Mouse (Mus musculus) heart, adult 11 months (tissue): ENCODE measurements around the gene Sys1.

Experiments used
- DNase-seq: peaks from one replicate; pipeline ENCODE4 v3.0.0; 2022

The Sys1 gene

DNA sequence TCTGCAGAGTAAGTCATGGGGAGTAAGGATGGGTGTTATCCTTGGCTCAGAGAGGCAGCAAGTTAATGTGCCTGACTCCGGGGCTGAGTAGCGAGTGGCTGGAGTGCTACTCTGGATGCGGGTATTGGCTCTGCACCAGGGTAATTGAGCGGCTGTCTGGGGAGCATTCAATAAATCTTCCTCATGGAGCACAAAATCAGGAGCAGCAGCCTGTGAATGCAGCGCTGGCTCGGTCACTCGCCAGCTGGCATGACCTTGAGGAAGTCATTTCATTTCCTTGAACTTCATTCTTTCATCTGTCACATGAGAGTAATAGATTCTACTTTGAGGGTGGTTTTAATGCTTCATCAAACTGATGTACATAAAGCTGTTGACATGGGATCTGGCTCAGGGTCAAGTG, 43.7 kb downstream of the Sys1 start:
- no peak for DNase-seq

DNA sequence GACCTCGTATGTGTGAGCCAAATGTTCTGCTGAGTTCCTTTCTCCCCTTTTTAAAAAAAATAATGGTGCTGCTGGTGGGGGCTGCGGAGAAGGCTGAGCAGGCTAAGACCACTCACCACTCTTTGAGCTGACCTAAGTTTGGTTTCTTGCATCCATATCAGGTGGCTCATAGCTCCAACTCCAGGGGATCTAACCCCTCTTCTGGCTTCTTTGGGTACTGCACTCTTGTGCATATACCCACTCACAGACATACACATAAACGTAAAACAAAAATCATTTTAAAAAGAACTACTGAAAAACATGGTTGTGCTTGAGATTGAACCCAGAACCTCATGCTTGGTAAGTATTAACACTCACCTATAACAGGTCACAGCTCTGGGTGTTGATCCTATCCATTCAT, 48.2 kb downstream of the Sys1 start:
- no peak for DNase-seq

GRCm38 (mm10) chr2:164505619-164506347, 49.0 kb downstream of the Sys1 start:
- DNase-seq = no peak

DNA sequence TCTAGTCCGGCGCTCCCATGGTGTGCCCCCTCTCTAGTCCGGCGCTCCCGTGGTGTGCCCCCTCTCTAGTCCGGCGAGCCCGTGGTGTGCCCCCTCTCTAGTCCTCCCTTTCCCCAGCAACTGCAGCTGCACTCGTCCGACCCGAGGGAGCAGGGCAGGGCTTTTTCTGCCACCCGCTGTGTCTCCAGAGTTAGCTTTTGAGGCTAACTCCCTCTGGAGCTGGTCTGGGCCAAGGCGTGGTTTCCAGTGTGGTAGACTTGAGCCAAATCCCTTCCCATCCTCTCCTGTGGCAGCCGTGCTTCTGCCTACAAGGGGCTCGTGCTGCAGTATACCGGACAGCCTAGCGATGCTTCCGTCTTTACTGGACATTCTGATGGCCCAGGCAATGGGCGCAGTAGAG, 51.0 kb downstream of the Sys1 start:
- DNase-seq = no peak

DNA sequence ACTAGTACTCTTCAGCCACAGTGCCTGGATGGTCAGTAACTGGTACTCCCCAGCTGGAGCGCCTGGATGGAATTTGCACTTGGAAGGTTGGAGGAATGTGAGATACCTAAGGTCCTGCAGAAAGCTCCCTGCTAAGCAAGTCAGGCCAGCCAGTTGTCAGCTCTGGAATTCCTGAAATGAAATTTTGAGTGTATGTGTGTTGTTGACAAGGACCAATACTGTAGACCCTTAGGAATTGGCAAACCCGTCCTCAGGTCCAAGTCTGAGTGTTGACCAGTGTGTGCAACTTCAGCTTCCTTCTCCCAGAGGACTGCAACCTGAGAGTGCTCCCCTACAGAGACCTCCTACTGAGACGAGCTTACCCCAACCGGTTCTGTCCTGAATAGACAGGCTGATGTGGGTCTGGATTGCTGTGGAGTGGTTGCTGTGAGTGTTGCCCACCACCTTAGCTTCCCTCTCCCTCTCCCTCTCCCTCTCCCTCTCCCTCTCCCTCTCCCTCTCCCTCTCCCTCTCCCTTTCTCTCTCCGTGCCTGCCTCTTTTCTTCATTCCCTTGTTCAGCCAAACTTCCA, 53.9 kb downstream of the Sys1 start:
- no peak for DNase-seq

- DNase-seq = peak; percentile 94
Observed at GRCm38 (mm10) chr2:164512121-164512909, 55.6 kb downstream of the Sys1 start.

DNA sequence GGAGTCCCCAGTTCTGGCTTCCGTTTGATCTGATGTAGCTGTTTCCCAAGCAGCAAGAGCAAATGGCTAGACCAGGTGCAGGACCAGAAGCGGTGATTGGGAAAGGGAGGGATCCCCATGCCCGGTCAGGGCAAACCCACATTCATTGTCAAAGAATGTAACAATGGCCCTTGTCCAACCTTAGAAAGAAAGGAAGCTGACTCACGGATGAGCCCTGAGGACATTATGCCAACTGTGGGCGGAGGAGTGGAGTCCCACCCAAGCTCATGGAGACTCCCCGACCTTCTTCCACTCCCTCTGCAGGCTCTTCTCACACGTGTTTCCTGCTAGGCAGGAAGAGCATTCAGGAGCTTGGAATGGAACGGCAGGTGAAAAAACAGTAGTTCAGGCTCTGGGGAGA, 56.6 kb downstream of the Sys1 start:
- DNase-seq = peak; percentile 99

- no peak for DNase-seq
Observed at GRCm38 (mm10) chr2:164514916-164515315, 58.2 kb downstream of the Sys1 start.

- DNase-seq = no peak
Observed at GRCm38 (mm10) chr2:164515897-164516296, 59.1 kb downstream of the Sys1 start.

DNA sequence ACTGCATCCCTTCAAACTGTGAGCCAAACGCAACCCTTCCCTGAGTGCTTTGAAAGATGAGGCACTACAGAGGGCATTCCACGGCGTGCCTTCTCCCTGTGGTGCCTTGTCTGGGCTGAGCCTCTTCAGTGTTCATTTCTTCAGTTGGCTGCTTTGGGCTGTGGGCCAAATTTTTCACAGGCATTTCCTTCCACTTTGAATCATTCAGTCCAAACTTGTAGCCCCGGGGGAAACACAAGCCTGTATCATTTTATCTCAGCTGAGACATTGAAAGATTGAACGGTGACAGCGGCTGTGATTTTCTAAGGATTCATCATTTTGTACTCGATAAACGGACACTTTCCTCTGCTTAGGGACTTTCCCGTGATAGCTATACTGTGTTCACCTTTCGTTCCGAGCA, 59.8 kb downstream of the Sys1 start:
- no peak for DNase-seq

DNA sequence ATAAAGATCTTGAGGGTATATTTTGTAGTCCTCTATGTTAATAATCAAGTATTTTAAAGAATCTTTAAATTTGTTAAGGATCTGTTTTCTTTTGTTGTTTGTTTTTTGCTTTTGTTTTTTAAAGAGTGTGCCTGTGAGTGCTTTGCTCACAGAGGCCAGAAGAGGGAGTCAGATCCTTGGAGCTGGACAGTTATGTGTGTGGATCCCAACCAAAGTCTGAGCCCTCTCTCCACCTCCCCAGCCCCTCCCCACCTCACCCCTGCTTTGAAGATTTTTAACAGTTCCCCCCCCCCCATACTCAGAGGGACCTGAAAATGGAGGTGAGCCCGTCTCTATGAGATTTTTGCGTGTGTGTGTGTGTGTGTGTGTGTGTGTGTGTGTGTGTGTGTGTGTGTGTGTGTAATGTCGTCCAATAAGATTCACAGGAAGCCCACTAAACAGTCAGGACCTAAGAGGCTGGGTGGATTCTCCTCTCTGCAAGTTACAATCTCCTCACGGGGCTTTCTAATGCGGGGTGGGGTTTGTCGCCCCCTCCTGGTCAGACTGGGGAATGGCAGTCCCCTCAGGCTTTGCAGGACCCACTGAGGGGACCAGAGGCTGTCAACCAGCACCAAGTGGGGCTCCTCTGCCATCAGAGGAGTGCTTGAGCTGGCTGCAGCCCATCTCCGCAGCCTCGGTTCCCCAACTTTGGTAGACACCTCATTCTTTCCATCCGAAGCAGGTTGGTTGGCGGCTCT, 60.9 kb downstream of the Sys1 start:
- peak; percentile 96 for DNase-seq

GRCm38 (mm10) chr2:164518266-164519170, 61.8 kb downstream of the Sys1 start:
- DNase-seq = no peak

GRCm38 (mm10) chr2:164519171-164519526, 62.4 kb downstream of the Sys1 start:
- DNase-seq = no peak

GRCm38 (mm10) chr2:164520782-164521181, 64.0 kb downstream of the Sys1 start:
- no peak for DNase-seq

DNA sequence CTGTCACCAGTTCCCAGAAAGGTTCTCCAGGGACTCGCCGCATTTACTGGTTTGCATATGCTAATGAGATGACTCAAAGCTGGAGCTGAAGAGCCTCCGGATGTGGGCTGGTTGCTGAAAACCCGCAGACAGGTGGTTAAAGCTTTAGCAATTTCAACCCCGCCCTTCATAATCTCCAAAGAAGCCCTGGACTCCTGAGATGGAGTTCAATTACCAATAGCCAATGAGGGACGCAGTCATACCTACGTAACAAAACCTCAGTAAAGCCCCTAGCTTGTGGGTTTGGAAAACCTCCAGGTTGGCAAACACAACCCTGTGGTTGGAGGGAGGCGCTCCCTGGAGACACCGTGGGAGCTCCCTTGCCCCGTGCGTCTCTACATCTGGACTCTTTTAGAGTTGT, 65.1 kb downstream of the Sys1 start:
- no peak for DNase-seq

DNA sequence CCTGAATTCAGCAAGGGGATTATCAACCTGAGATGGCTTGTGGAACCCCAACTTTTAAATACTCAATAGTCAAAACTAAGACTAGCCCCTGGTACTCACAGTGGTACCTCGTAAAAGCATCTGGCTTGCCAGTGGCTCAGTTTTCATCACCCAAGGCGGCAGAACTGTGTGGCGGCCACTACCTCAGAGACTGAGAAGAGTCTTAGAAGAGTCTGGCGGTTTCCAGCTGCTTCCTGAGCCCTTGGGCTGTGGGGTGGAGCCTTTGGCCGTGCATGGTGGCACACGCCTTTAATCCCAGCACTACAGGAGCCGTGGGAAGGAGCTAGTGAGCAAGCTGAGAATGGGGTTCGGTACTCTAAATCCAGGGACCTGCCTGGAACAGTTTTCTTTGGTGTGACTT, 65.5 kb downstream of the Sys1 start:
- no peak for DNase-seq

GRCm38 (mm10) chr2:164523301-164523773, 66.6 kb downstream of the Sys1 start:
- no peak for DNase-seq

DNA sequence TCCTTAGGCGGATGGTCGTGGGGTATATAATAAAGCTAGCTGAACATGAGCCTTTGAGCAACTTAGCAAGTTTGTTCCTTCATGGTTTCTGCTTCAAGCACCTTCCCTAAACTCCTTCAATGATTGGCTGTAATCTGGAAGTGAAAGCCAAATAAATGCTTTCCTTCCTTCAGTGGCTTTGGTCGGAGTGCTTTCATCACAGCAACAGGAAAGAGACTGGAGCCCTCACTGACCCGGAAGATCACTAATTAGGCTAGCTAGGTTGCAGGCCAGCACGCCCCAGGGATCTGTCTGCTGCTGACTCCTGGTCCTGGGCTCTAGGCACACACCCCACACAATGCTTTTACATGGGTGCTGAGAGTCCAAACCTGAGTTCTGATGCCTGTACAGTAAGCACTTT, 71.8 kb downstream of the Sys1 start:
- no peak for DNase-seq
